Mouse (Mus musculus): ENCODE measurements around the gene Gm11273. TPM values are rescaled to one million over a fixed set of nuclear protein-coding genes. Genes with fewer than 3 reads are reported as not detected.

The Gm11273 gene
- polyA plus RNA-seq (2014; fragmentation: Illumina TruSeq; extraction: RNeasy Lipid Tissue Mini Kit (QIAGEN cat#74804); ENCODE audit: insufficient read depth, low read depth, low replicate concordance), result 1.6 TPM

DNA sequence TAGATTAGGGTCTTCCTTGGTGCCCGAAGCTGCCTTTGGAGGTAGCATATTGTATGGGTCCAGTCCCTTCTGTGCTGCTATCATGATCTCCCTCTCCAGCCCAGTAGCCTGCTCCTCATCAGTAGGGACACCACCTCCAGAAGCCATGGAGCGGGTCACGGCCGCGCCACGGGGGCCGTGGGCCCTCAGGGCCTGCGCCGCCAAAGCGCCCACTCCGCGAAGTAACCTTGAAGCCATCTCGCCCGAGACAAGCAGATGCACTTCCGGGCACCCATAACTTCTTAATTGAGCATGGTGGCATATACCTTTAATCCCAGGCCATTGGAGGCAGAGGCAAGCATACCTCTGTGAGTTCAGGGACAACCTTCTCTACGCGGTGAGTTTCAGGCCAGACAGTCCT is at the start of gene Gm11273:
Gene Gm11273 (minus strand): TSS at position 237 of the 400 bp plus-strand sequence.

DNA sequence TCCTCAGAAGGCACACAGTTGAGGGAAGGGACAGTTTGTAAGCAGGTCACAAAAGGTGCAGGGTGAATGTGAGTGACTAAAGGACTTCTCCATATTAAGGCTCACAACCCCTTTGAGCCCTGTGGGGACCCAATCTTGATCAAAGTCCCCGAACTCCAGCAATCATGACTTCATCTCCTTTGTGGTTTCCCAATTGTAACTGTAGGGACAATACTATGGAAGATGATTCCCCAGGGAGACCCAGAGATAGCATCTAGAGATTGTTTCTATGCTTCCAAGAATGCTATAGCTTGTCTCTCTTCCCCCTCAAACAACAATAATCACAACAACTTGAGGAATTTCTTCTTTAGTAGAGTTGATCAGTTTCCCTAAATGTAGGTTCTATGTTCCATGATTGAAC is 41.5 kb upstream of the Gm11273 start, which contains the start of gene Olfr1366:
Gene Olfr1366 (minus strand): TSS at position 101 of the 400 bp plus-strand sequence.

DNA sequence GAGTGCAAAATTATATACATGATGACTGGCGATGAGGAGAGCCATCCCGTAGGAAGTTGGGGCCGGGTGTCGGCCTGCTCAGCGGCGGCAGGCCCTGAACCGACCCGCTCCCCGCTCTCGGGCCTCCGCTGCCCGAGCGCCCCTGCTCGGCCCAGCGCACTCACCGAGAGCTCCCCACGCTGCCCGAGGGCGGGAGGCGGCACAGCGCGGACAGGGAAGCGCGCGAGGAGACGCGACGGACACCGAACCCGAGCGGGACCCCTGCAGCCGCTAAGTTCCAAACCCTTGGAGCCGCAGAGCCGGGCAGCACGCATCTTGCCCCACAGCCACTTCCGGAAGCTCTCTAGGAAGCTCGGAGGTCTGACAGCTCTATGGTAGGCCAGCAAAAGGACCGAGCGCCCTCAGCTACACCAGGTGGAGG is 29.6 kb upstream of the Gm11273 start, which contains the start of gene Zkscan8:
Gene Zkscan8 (minus strand): TSS at position 340 of the 421 bp plus-strand sequence.

DNA sequence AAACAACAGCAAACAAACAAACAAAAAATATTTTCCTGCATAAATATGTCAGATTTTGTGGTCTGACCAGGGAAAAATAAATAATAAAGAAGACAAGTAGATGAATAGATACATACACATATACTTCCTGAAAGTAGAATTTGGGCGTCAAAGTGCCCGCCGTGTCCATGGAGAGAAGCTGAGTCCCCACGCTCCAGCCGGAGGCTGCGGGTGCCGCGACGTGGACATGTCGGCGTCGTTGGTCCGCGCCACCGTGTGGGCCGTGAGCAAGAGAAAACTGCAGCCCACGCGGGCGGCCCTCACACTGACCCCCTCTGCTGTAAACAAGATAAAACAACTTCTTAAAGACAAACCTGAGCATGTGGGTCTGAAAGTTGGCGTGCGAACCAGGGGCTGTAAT is 6.1 kb downstream of the Gm11273 start, which contains the start of gene AK157302:
Gene AK157302 (plus strand): TSS at position 144 of the 400 bp plus-strand sequence.

DNA sequence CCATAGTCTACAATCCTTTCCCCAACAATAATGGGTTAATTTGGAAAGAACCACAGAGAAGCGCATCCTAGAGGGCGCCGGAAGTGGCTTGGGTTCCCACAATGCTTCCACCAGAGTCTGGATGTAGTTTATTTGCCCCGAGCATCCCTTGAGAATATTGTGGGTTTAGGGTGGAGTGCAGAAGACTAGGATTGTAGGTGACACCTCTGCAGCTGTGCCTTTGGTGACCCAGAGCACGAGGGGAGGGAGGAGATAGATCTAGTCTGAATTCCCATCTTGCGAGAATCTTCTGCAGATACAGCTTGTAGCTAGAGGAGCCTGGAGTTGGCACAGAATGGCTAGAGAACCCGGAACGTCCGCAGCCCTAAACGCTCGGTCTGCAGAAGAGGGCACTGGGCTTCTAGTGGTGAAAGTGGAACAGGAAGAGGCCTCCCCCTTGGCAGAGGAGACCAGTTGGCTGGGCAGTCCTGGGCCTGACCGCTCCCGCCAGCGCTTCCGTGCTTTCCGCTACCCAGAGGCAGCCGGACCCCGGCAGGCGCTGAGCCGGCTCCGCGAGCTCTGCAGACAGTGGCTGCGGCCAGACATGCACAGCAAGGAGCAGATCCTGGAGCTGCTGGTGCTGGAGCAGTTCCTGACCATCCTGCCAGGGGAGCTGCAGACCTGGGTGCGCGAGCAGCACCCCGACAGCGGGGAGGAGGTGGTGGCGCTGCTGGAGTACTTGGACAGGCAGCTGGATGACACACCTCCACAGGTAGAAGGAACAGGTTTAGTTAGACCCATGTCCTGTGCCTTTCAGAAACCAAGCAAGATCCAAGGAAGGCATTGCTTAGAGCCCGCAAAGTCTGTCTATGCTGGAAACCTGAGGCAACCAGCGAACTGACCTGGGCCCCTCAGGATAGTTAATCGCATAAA is 22.2 kb downstream of the Gm11273 start, which contains the start of the genes Zkscan4 and Gm10065:
Gene Zkscan4 (plus strand): TSS at position 149 of the 912 bp plus-strand sequence.
Gene Gm10065 (minus strand): TSS at position 683 of the 912 bp plus-strand sequence.

DNA sequence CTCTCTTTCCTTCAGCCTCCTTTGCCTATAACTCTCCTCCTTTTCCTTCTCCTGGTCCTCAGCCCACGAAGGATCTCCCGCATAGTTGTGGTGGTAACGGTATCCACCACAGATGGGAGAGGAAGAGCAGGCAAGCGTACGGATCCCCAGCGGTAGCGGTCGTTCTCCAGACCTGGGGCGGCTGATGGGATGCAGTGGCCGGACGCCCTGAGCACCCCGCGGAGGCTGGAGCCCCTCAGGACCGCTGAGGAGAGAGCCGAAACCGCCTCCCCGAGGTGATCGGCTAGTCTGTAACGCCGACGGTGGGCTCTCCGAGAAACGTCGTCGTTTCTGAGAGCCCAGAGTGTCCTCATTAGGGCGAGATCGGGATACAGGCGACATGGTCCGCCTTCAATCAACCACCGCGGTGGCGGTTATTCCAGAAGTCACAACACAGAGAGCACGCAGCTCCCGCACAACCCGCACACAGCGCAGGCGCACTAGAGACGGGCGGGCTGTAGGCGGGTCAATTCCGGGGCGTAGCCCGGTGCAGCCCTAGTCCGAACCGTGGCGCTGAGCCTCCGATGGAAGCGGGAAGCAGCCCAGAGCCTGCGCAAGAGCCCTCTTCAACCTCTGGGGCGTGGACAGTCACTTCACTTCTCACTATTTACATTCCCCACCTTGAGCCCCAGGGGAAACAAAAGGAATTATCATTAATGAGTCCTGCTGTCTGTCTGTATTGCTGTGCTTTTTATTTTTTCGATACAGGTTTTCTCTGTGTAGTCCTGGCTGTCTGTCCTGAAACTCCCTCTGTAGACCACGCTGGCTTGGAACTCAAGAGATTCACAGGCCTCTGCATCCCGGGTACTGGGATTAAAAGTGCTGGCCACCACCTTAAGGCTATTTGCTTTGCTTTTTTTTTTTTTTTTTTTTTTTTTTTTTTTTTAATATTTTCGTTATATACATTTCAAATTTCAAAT is 32.9 kb downstream of the Gm11273 start, which contains the start of gene Nkapl:
Gene Nkapl (minus strand): TSS at position 449 of the 959 bp plus-strand sequence.

DNA sequence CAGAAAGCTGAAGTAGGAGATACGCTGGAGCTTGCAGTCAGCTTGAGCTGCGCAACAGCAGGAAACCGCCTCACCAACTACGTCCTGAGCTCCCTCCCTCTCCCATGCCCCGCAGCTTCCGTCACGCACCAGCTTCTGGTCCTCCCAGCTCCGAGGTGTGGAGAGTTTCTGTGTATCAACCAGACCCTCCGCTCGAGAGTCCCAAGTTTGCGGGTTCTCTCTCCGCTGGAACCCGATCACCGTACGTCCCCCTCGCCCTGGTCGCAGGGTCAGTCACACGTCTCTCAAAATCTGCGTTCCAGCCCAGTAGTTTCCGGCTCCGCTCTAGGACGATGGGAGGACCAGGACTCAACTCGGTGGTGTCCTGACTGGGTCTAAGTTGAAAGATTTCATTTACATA is 47.8 kb downstream of the Gm11273 start, which contains the start of gene Zscan26:
Gene Zscan26 (minus strand): TSS at position 282 of the 400 bp plus-strand sequence.

Other genes with a start within 250 kb of the Gm11273 start
- gene Gpx5, start 208.7 kb downstream of the Gm11273 start, polyA plus RNA-seq (2014; fragmentation: Illumina TruSeq; extraction: RNeasy Lipid Tissue Mini Kit (QIAGEN cat#74804); ENCODE audit: insufficient read depth, low read depth, low replicate concordance), result not detected
- gene Gpx6, start 189.3 kb downstream of the Gm11273 start, polyA plus RNA-seq (2014; fragmentation: Illumina TruSeq; extraction: RNeasy Lipid Tissue Mini Kit (QIAGEN cat#74804); ENCODE audit: insufficient read depth, low read depth, low replicate concordance), result not detected
- not detected for gene Olfr1367, start 154.5 kb downstream of the Gm11273 start, polyA plus RNA-seq (2014; fragmentation: Illumina TruSeq; extraction: RNeasy Lipid Tissue Mini Kit (QIAGEN cat#74804); ENCODE audit: insufficient read depth, low read depth, low replicate concordance)
- gene Zscan12, start 138.6 kb downstream of the Gm11273 start, polyA plus RNA-seq (2014; fragmentation: Illumina TruSeq; extraction: RNeasy Lipid Tissue Mini Kit (QIAGEN cat#74804); ENCODE audit: insufficient read depth, low read depth, low replicate concordance), result 4.6 TPM
- 20.6 TPM for gene Zkscan3, start 98.7 kb downstream of the Gm11273 start, polyA plus RNA-seq (2014; fragmentation: Illumina TruSeq; extraction: RNeasy Lipid Tissue Mini Kit (QIAGEN cat#74804); ENCODE audit: insufficient read depth, low read depth, low replicate concordance)
- 1.1 TPM for gene Pgbd1, start 60.4 kb downstream of the Gm11273 start, polyA plus RNA-seq (2014; fragmentation: Illumina TruSeq; extraction: RNeasy Lipid Tissue Mini Kit (QIAGEN cat#74804); ENCODE audit: insufficient read depth, low read depth, low replicate concordance)
- gene Zscan26, start 47.7 kb downstream of the Gm11273 start, polyA plus RNA-seq (2014; fragmentation: Illumina TruSeq; extraction: RNeasy Lipid Tissue Mini Kit (QIAGEN cat#74804); ENCODE audit: insufficient read depth, low read depth, low replicate concordance), result 19.4 TPM
- 0.95 TPM for gene Nkapl, start 32.9 kb downstream of the Gm11273 start, polyA plus RNA-seq (2014; fragmentation: Illumina TruSeq; extraction: RNeasy Lipid Tissue Mini Kit (QIAGEN cat#74804); ENCODE audit: insufficient read depth, low read depth, low replicate concordance)
- gene Zkscan4, start 22.5 kb downstream of the Gm11273 start, polyA plus RNA-seq (2014; fragmentation: Illumina TruSeq; extraction: RNeasy Lipid Tissue Mini Kit (QIAGEN cat#74804); ENCODE audit: insufficient read depth, low read depth, low replicate concordance), result 2.1 TPM
- gene Gm10065, start 22.0 kb downstream of the Gm11273 start, polyA plus RNA-seq (2014; fragmentation: Illumina TruSeq; extraction: RNeasy Lipid Tissue Mini Kit (QIAGEN cat#74804); ENCODE audit: insufficient read depth, low read depth, low replicate concordance), result not detected
- 0.23 TPM for gene AK157302, start 6.2 kb downstream of the Gm11273 start, polyA plus RNA-seq (2014; fragmentation: Illumina TruSeq; extraction: RNeasy Lipid Tissue Mini Kit (QIAGEN cat#74804); ENCODE audit: insufficient read depth, low read depth, low replicate concordance)
- 1.7 TPM for gene Zkscan8, start 29.7 kb upstream of the Gm11273 start, polyA plus RNA-seq (2014; fragmentation: Illumina TruSeq; extraction: RNeasy Lipid Tissue Mini Kit (QIAGEN cat#74804); ENCODE audit: insufficient read depth, low read depth, low replicate concordance)
- gene Olfr1366, start 41.4 kb upstream of the Gm11273 start, polyA plus RNA-seq (2014; fragmentation: Illumina TruSeq; extraction: RNeasy Lipid Tissue Mini Kit (QIAGEN cat#74804); ENCODE audit: insufficient read depth, low read depth, low replicate concordance), result not detected
- gene Olfr1535, start 58.5 kb upstream of the Gm11273 start, polyA plus RNA-seq (2014; fragmentation: Illumina TruSeq; extraction: RNeasy Lipid Tissue Mini Kit (QIAGEN cat#74804); ENCODE audit: insufficient read depth, low read depth, low replicate concordance), result not detected
- not detected for gene Olfr1364, start 80.3 kb upstream of the Gm11273 start, polyA plus RNA-seq (2014; fragmentation: Illumina TruSeq; extraction: RNeasy Lipid Tissue Mini Kit (QIAGEN cat#74804); ENCODE audit: insufficient read depth, low read depth, low replicate concordance)
- gene Olfr1362, start 112.6 kb upstream of the Gm11273 start, polyA plus RNA-seq (2014; fragmentation: Illumina TruSeq; extraction: RNeasy Lipid Tissue Mini Kit (QIAGEN cat#74804); ENCODE audit: insufficient read depth, low read depth, low replicate concordance), result not detected
- not detected for gene Olfr11, start 141.1 kb upstream of the Gm11273 start, polyA plus RNA-seq (2014; fragmentation: Illumina TruSeq; extraction: RNeasy Lipid Tissue Mini Kit (QIAGEN cat#74804); ENCODE audit: insufficient read depth, low read depth, low replicate concordance)
- not detected for gene Olfr1361, start 162.0 kb upstream of the Gm11273 start, polyA plus RNA-seq (2014; fragmentation: Illumina TruSeq; extraction: RNeasy Lipid Tissue Mini Kit (QIAGEN cat#74804); ENCODE audit: insufficient read depth, low read depth, low replicate concordance)
- not detected for gene Olfr1360, start 176.0 kb upstream of the Gm11273 start, polyA plus RNA-seq (2014; fragmentation: Illumina TruSeq; extraction: RNeasy Lipid Tissue Mini Kit (QIAGEN cat#74804); ENCODE audit: insufficient read depth, low read depth, low replicate concordance)
- not detected for gene Olfr1359, start 196.7 kb upstream of the Gm11273 start, polyA plus RNA-seq (2014; fragmentation: Illumina TruSeq; extraction: RNeasy Lipid Tissue Mini Kit (QIAGEN cat#74804); ENCODE audit: insufficient read depth, low read depth, low replicate concordance)
- gene Hist1h2bl, start 214.7 kb upstream of the Gm11273 start, polyA plus RNA-seq (2014; fragmentation: Illumina TruSeq; extraction: RNeasy Lipid Tissue Mini Kit (QIAGEN cat#74804); ENCODE audit: insufficient read depth, low read depth, low replicate concordance), result not detected
- gene Hist1h2ai, start 215.0 kb upstream of the Gm11273 start, polyA plus RNA-seq (2014; fragmentation: Illumina TruSeq; extraction: RNeasy Lipid Tissue Mini Kit (QIAGEN cat#74804); ENCODE audit: insufficient read depth, low read depth, low replicate concordance), result not detected
- not detected for gene Hist1h3h, start 216.2 kb upstream of the Gm11273 start, polyA plus RNA-seq (2014; fragmentation: Illumina TruSeq; extraction: RNeasy Lipid Tissue Mini Kit (QIAGEN cat#74804); ENCODE audit: insufficient read depth, low read depth, low replicate concordance)
- gene Hist1h2bm, start 220.6 kb upstream of the Gm11273 start, polyA plus RNA-seq (2014; fragmentation: Illumina TruSeq; extraction: RNeasy Lipid Tissue Mini Kit (QIAGEN cat#74804); ENCODE audit: insufficient read depth, low read depth, low replicate concordance), result not detected
- gene Hist1h4j, start 233.6 kb upstream of the Gm11273 start, polyA plus RNA-seq (2014; fragmentation: Illumina TruSeq; extraction: RNeasy Lipid Tissue Mini Kit (QIAGEN cat#74804); ENCODE audit: insufficient read depth, low read depth, low replicate concordance), result not detected
- gene Hist1h4k, start 249.1 kb upstream of the Gm11273 start, polyA plus RNA-seq (2014; fragmentation: Illumina TruSeq; extraction: RNeasy Lipid Tissue Mini Kit (QIAGEN cat#74804); ENCODE audit: insufficient read depth, low read depth, low replicate concordance), result not detected

Data from lung, adult 10 weeks (tissue).